Mouse (Mus musculus): ENCODE data around the gene Cnbp.

Cnbp gene

GRCm38 (mm10) chr6:87850155-87850899 is 579 bp downstream of the Cnbp start:
- peak; percentile 42 for DNase-seq (ENCODE audit: low spot score)

- no peak for DNase-seq (ENCODE audit: low spot score)
Measured at GRCm38 (mm10) chr6:87849780-87850154, 1.1 kb downstream of the Cnbp start.

GRCm38 (mm10) chr6:87846813-87847212 is 4.1 kb downstream of the Cnbp start:
- no peak for DNase-seq (ENCODE audit: low spot score)

- no peak for DNase-seq (ENCODE audit: low spot score)
Measured at GRCm38 (mm10) chr6:87845031-87845695, 5.7 kb downstream of the Cnbp start.

- no peak for DNase-seq (ENCODE audit: low spot score)
Measured at GRCm38 (mm10) chr6:87842254-87842653, 8.7 kb downstream of the Cnbp start.

GRCm38 (mm10) chr6:87841635-87842034 is 9.3 kb downstream of the Cnbp start:
- no peak for DNase-seq (ENCODE audit: low spot score)

GRCm38 (mm10) chr6:87839797-87840341 is 11.0 kb downstream of the Cnbp start:
- DNase-seq (ENCODE audit: low spot score) = no peak

- DNase-seq (ENCODE audit: low spot score) = peak; percentile 97
Measured at GRCm38 (mm10) chr6:87838551-87839197, 12.2 kb downstream of the Cnbp start, which contains the start of gene Isy1. TSS of gene Isy1 (minus strand) at chr6:87838798.

GRCm38 (mm10) chr6:87835695-87836094 is 15.2 kb downstream of the Cnbp start, which contains the start of gene Gm45140:
TSS of gene Gm45140 (minus strand) at chr6:87835795.
- DNase-seq (ENCODE audit: low spot score) = no peak

GRCm38 (mm10) chr6:87820366-87820765 is 30.5 kb downstream of the Cnbp start:
- DNase-seq (ENCODE audit: low spot score) = no peak

GRCm38 (mm10) chr6:87814486-87814885 is 36.4 kb downstream of the Cnbp start:
- DNase-seq (ENCODE audit: low spot score) = no peak

- no peak for DNase-seq (ENCODE audit: low spot score)
Measured at GRCm38 (mm10) chr6:87812656-87813055, 38.2 kb downstream of the Cnbp start.

- DNase-seq (ENCODE audit: low spot score) = peak; percentile 91
Measured at GRCm38 (mm10) chr6:87811675-87812338, 39.1 kb downstream of the Cnbp start, which contains the start of gene Rab43. TSS of gene Rab43 (minus strand) at chr6:87812164.

- DNase-seq (ENCODE audit: low spot score) = peak; percentile 38
Measured at GRCm38 (mm10) chr6:87810713-87811669, 39.9 kb downstream of the Cnbp start.

GRCm38 (mm10) chr6:87810311-87810710 is 40.6 kb downstream of the Cnbp start:
- no peak for DNase-seq (ENCODE audit: low spot score)

- DNase-seq (ENCODE audit: low spot score) = no peak
Measured at GRCm38 (mm10) chr6:87809651-87810161, 41.2 kb downstream of the Cnbp start.

- DNase-seq (ENCODE audit: low spot score) = no peak
Measured at GRCm38 (mm10) chr6:87809144-87809543, 41.8 kb downstream of the Cnbp start.

GRCm38 (mm10) chr6:87808521-87808920 is 42.4 kb downstream of the Cnbp start:
- no peak for DNase-seq (ENCODE audit: low spot score)

GRCm38 (mm10) chr6:87807735-87808440 is 43.0 kb downstream of the Cnbp start:
- DNase-seq (ENCODE audit: low spot score) = no peak

GRCm38 (mm10) chr6:87806857-87807256 is 44.0 kb downstream of the Cnbp start:
- DNase-seq (ENCODE audit: low spot score) = no peak
